Mouse (Mus musculus) intestine, embryonic 16.5 days (tissue): ENCODE measurements around the gene Ahr. TPM values are rescaled to one million over a fixed set of nuclear protein-coding genes. Genes with fewer than 3 reads are reported as not detected.
A peak's percentile ranks its signal among the peaks of the same experiment; 100 is the strongest.

Experiments
- ATAC-seq: fragments of 200-750 bp; cut with Nextera tagmentation; 2 replicates; pipeline ENCODE4 v1.8.0; 2017; ENCODE audit warnings: moderate TSS enrichment, moderate library complexity
- H3K27ac ChIP-seq: fragments of 300-500 bp; sonication (generic); 2 replicates; pipeline ENCODE4 v1.5.1; 2014; ENCODE audit warnings: mild to moderate bottlenecking, low read length
- H3K27me3 ChIP-seq: fragments of 300-500 bp; sonication (generic); replicated peaks from 2 replicates; pipeline ENCODE4 v1.6.1; 2014; ENCODE audit warnings: low read length, control low read depth, mixed read lengths; ENCODE audit not compliant: control insufficient read depth, insufficient read depth
- H3K36me3 ChIP-seq: fragments of 300-500 bp; sonication (generic); 2 replicates; pipeline ENCODE4 v1.6.1; 2014; ENCODE audit warnings: low read length, control low read depth; ENCODE audit not compliant: control insufficient read depth, insufficient read depth
- H3K4me1 ChIP-seq: fragments of 300-500 bp; sonication (generic); 2 replicates; pipeline ENCODE4 v1.6.1; 2014; ENCODE audit warnings: low read length, control low read depth, mixed read lengths; ENCODE audit not compliant: control insufficient read depth, insufficient read depth
- H3K4me2 ChIP-seq: fragments of 300-500 bp; sonication (generic); 2 replicates; pipeline ENCODE4 v1.6.1; 2014; ENCODE audit warnings: low read depth, low read length, control low read depth
- H3K4me3 ChIP-seq: fragments of 300-500 bp; sonication (generic); 2 replicates; pipeline ENCODE4 v1.5.1; 2014; ENCODE audit warnings: mild to moderate bottlenecking, low read length
- H3K9ac ChIP-seq: fragments of 300-500 bp; sonication (generic); 2 replicates; pipeline ENCODE4 v1.6.1; 2014; ENCODE audit warnings: low read depth, low read length
- H3K9me3 ChIP-seq: fragments of 300-500 bp; sonication (generic); 2 replicates; pipeline ENCODE4 v1.6.1; 2016; ENCODE audit warnings: low read length, control low read depth; ENCODE audit not compliant: control insufficient read depth
- WGBS: fragments of 180-500 bp; shearing (Covaris S2); extraction: QIAGEN DNeasy Blood & Tissue Kit; methylation state at CpG from one replicate; pipeline ENCODE4 v1.1.7; 2014; 5-methylcytosine and 5-hydroxymethylcytosine counted together
- polyA plus RNA-seq: library from polyadenylated mRNA; unstranded; fragments of >200 nt; fragmentation: Nextera tagmentation; extraction: Ambion mirVana; gene quantifications from 2 replicates; pipeline ENCODE4 v1.2.1, GENCODE M21; 2015

The Ahr gene
- polyA plus RNA-seq, result 5.7 and 7.2 TPM in 2 replicates

DNA sequence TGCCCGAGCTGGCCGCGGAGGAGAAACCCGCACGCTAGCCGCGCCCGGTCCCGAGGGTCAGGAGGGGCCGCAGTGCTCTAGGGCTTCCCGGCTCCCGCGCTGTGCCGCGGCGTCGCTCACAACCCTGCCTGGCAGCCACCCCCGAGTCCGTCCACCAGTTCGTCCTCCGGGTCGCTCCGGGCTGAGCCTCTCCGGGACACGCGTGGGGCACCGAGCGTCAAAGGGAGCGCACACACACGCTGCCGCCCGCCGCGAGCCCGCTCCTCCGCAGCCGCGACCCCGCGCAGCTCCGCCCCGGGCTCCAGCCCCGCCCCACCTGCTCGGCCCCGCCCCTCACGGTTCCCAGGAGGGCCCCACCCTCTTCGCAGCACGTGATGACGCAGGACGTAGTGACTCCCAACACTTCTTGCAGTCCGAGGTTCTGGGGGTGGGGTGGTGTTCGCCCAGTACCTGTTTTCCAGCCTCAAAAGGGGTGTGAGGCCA, at the start of gene Ahr:
Gene Ahr, minus strand, starts transcription at position 285 of the 483 bp plus-strand sequence.
- peak; percentile 95 for ATAC-seq
- H3K9ac ChIP-seq, result peak within 1 kb of the TSS; percentile 85
- H3K36me3 ChIP-seq, result no peaks in the 10 kb centered on the region
- H3K27me3 ChIP-seq, result no peaks in the 10 kb centered on the region
- no peaks in the 10 kb centered on the region for H3K9me3 ChIP-seq
- H3K27ac ChIP-seq, result peak within 1 kb of the TSS; percentile 80
- H3K4me3 ChIP-seq, result peak within 1 kb of the TSS; percentile 87
- 0% methylated on average over 30 of the region's 52 CpGs for WGBS
- peak within 1 kb of the TSS; percentile 91 for H3K4me2 ChIP-seq
- H3K4me1 ChIP-seq, result peaks cover 2% of the 10 kb centered on the region; the same call in 1 of the 2 replicates

DNA sequence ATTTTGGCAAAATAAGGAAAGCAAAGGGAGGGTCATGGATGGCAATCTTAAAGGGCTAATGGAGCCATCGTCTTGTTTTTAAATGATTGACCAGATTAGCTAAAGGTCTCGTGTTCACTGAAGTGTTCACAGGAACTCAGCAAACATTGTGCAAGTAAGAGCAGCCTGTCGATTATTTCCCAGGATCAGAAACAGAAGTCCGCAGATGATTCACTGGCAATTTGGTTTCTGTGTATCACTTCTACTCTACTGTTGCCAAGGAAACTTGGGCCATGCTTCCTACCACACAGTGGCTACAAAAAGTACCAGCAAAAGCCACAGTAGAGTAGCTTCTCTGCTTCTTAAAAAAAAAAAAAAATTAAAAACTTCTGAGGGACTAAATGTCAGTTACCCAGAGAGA, 44.0 kb upstream of the Ahr start:
- H3K27me3 ChIP-seq, result no peaks in the 10 kb centered on the region
- no peaks in the 10 kb centered on the region for H3K9me3 ChIP-seq
- H3K4me1 ChIP-seq, result no peaks in the 10 kb centered on the region
- WGBS, result 69% methylated on average over 4 of the region's 4 CpGs
- no peak for ATAC-seq
- no peak overlapping the region for H3K9ac ChIP-seq
- H3K36me3 ChIP-seq, result no peaks in the 10 kb centered on the region
- no peak overlapping the region for H3K4me3 ChIP-seq
- H3K4me2 ChIP-seq, result no peak overlapping the region
- H3K27ac ChIP-seq, result no peak overlapping the region

DNA sequence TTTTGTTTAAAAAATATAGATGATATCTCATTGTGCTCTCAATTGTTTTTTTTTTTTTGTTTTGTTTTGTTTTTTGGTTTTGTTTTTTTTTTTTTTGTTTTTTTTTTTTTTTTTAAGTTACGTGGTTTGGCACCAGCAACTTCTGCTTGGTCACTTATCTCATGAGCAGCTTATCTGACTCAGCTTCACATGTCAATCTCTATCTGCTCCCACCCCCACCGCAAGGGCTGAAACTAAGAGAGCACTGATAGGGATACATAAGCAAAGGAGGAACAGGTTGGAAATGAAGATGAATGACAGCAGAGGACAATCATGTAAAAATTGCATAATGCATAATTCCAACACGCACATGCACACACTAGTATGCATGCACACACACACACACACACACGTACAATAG, 41.3 kb upstream of the Ahr start:
- 89% methylated on average over 4 of the region's 4 CpGs for WGBS
- Histone ChIP-seq H3K4me3 (no peak overlapping the region), H3K27me3 (no peaks in the 10 kb centered on the region), H3K36me3 (no peaks in the 10 kb centered on the region), H3K4me1 (no peaks in the 10 kb centered on the region), H3K9ac (no peak overlapping the region), H3K27ac (no peak overlapping the region), H3K4me2 (no peak overlapping the region), H3K9me3 (no peaks in the 10 kb centered on the region)
- no peak for ATAC-seq

DNA sequence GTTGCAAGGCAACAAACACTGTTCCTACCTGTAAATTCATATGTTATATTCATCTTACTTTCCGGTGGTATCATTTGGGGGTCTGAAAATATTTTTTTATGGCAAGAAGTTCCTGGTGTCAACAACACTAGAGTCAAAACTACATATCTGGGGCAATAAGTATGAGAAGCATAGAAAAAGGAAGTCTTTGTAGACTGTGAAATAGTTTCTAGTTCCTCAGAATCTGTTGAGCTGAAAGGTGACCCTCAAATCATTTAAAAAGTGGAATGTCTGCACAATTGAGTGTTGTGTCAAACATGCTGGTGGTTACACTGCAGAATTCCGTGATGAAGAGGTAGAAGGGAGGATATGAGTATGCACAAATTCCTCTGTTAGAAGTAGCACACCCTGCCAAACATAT, 38.9 kb upstream of the Ahr start:
- no peak for ATAC-seq

DNA sequence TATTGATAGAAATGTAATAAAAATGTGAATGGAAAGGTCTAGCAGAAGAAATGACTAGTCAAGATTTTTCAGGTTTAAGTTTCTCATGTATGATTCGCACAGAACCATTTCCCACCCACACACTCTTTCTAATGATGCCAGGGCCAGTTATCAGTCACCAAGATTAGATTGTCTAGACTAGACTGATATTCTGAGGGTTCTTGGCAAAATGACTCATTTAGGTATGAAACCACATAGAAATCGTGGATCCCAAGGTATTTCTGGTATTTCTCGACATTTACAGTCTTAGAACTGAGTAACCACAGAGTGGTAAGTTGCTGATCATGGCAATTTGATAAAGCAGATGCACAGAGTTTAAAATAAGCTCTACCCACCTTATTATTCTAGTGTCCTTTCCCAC, 28.0 kb upstream of the Ahr start:
- no peaks in the 10 kb centered on the region for H3K9me3 ChIP-seq
- H3K4me3 ChIP-seq, result no peak overlapping the region
- no peak for ATAC-seq
- no peaks in the 10 kb centered on the region for H3K4me1 ChIP-seq
- no peaks in the 10 kb centered on the region for H3K27me3 ChIP-seq
- no peak overlapping the region for H3K27ac ChIP-seq
- H3K9ac ChIP-seq, result no peak overlapping the region
- H3K4me2 ChIP-seq, result no peak overlapping the region
- 79% methylated on average over 3 of the region's 3 CpGs for WGBS
- no peaks in the 10 kb centered on the region for H3K36me3 ChIP-seq

More for the DNA sequence above, 38.9 kb upstream of the Ahr start:
- WGBS, result 74% methylated on average over 2 of the region's 2 CpGs
- H3K27ac ChIP-seq, result no peak overlapping the region
- H3K4me3 ChIP-seq, result no peak overlapping the region
- H3K36me3 ChIP-seq, result no peaks in the 10 kb centered on the region
- no peak overlapping the region for H3K9ac ChIP-seq
- no peaks in the 10 kb centered on the region for H3K9me3 ChIP-seq
- no peak overlapping the region for H3K4me2 ChIP-seq
- no peaks in the 10 kb centered on the region for H3K4me1 ChIP-seq
- H3K27me3 ChIP-seq, result no peaks in the 10 kb centered on the region

DNA sequence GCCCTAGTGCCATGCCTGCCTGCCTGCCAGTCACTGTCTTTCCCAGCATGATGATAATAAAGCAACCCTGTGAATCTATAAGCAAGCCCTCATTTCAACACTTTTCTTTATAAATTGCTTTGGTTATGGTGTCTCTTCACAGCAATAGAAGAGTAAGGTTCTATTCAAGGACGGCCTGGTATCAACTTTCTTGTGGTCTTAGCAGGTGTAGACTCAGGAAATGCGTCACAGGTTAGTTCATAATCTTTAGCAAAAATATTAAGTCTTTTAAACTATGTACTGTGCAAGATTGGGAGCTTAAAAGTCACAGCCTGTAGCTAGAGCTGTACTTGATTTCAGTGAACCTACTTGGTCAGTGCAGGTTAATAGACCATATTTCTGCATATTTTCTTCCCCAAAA, 24.0 kb upstream of the Ahr start:
- H3K27me3 ChIP-seq, result no peaks in the 10 kb centered on the region
- H3K36me3 ChIP-seq, result no peaks in the 10 kb centered on the region
- WGBS, result 91% methylated on average over 2 of the region's 2 CpGs
- no peak for ATAC-seq
- H3K27ac ChIP-seq, result no peak overlapping the region
- no peak overlapping the region for H3K4me2 ChIP-seq
- H3K9ac ChIP-seq, result no peak overlapping the region
- H3K4me1 ChIP-seq, result no peaks in the 10 kb centered on the region
- H3K4me3 ChIP-seq, result no peak overlapping the region
- no peaks in the 10 kb centered on the region for H3K9me3 ChIP-seq

DNA sequence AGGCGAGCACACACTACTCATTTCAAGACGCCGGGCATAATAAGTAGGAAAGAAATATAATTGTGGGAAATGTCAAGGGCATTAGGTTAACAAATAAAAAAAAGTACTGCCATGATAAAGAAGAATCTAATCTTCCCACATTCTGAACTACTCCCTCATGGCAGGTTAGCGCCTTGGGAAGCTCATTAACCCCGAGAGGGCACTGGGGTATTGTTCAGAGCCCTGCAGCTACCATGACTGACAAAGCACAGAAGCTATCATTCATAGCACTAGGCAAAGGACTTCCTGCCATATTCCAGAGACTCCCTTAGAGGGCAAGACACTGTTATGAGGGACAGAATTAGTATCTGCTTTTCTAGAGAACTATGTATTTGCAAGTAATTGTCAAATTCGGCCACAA, 21.1 kb upstream of the Ahr start:
- H3K27me3 ChIP-seq, result no peaks in the 10 kb centered on the region
- H3K27ac ChIP-seq, result no peak overlapping the region
- no peaks in the 10 kb centered on the region for H3K9me3 ChIP-seq
- no peak overlapping the region for H3K9ac ChIP-seq
- no peak for ATAC-seq
- 75% methylated on average over 6 of the region's 6 CpGs for WGBS
- no peak overlapping the region for H3K4me3 ChIP-seq
- no peak overlapping the region for H3K4me2 ChIP-seq
- no peaks in the 10 kb centered on the region for H3K4me1 ChIP-seq
- no peaks in the 10 kb centered on the region for H3K36me3 ChIP-seq

DNA sequence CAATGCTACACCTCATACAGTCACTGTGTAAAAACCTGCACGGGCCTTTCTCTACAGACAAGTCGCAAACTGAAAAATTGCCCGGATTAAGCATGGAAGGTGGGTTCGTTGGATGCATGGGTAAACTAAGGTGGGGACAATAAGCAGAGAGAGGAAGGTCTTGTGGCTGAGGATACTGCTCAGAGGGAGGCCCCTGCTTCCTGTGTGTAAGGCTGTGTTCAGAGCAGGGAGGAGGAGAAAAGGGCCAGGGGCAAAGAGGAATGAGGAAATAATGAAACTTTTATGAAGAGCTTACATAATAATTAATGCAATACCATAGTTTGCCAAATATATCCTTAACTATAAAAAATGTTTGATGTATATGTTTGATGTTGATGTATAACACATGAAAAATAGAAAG, 19.5 kb upstream of the Ahr start:
- Histone ChIP-seq H3K4me2 (no peak overlapping the region), H3K4me3 (no peak overlapping the region), H3K9ac (no peak overlapping the region), H3K9me3 (no peaks in the 10 kb centered on the region), H3K36me3 (no peaks in the 10 kb centered on the region), H3K27me3 (no peaks in the 10 kb centered on the region), H3K27ac (no peak overlapping the region), H3K4me1 (no peaks in the 10 kb centered on the region)
- 81% methylated on average over 4 of the region's 4 CpGs for WGBS
- no peak for ATAC-seq

DNA sequence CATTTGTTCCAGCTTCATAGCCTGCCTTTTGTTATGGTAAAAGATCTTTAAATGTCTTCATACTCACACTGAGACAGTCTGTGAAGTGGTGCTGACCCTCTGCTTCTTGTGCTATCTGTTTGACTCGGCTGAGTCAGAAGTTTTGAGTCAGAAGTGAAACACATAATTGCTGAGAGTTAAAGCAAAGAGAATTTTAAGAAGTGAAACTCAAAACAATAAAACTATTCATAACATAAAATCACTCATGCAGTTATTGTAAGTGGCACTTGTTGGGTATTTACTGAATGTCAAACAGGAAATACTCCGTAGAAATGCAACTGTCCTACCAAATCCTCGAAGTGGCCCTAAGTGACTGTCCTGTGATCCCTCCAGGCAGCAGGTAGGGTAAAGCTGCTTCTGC, 18.3 kb upstream of the Ahr start:
- no peak overlapping the region for H3K27ac ChIP-seq
- 68% methylated on average over 3 of the region's 3 CpGs for WGBS
- H3K27me3 ChIP-seq, result no peaks in the 10 kb centered on the region
- H3K4me2 ChIP-seq, result no peak overlapping the region
- H3K4me3 ChIP-seq, result no peak overlapping the region
- no peaks in the 10 kb centered on the region for H3K4me1 ChIP-seq
- H3K9me3 ChIP-seq, result no peaks in the 10 kb centered on the region
- no peaks in the 10 kb centered on the region for H3K36me3 ChIP-seq
- no peak for ATAC-seq
- no peak overlapping the region for H3K9ac ChIP-seq

DNA sequence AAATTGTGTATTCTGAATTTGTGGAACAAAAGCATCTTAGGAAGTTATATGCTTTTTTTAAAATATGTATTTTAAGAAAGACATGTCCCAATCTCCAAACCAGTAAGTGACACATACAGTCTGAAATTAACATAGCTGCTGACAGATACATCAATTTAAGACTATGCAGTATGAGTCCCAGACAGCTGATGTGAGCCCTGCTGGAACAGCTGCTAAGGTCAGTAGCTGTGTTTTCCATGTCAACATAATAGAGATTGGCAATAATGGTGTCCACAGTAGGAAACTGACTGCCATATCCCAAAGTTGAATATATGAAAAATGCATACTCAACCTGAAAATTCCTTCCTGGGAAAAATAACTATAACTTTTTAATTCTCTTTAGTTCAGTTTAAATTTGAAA, 15.5 kb upstream of the Ahr start:
- H3K27ac ChIP-seq, result no peak overlapping the region
- H3K36me3 ChIP-seq, result no peaks in the 10 kb centered on the region
- no peak overlapping the region for H3K4me2 ChIP-seq
- H3K9ac ChIP-seq, result no peak overlapping the region
- ATAC-seq, result no peak
- no peaks in the 10 kb centered on the region for H3K4me1 ChIP-seq
- H3K9me3 ChIP-seq, result no peaks in the 10 kb centered on the region
- no peaks in the 10 kb centered on the region for H3K27me3 ChIP-seq
- no peak overlapping the region for H3K4me3 ChIP-seq
